Mouse (Mus musculus): ENCODE results near the gene Mrpl16. TPM values are rescaled to one million over a fixed set of nuclear protein-coding genes. Genes with fewer than 3 reads are reported as not detected.

Gene Mrpl16
- polyA plus RNA-seq, 1 experiment from 2014 or later: 59.5 TPM

- no peaks in the 10 kb centered on the region for H3K4me1 ChIP-seq
- H3K27ac ChIP-seq (replicated peaks): no peak overlapping the region
- 61% methylated on average over 7 of the region's 7 CpGs for WGBS
- DNase-seq (ENCODE audit: low spot score): peak; percentile 56
- H3K9me3 ChIP-seq: no peaks in the 10 kb centered on the region
- H3K4me3 ChIP-seq: no peak overlapping the region
- peaks cover 45% of the 10 kb centered on the region for H3K36me3 ChIP-seq (replicated peaks)
- H3K27me3 ChIP-seq (replicated peaks; ENCODE audit: low read depth, poor library complexity, severe bottlenecking): no peaks in the 10 kb centered on the region
Measured at GRCm38 (mm10) chr19:11777191-11777865, 7.1 kb downstream of the Mrpl16 start.

- no peaks in the 10 kb centered on the region for H3K27me3 ChIP-seq (replicated peaks; ENCODE audit: low read depth, poor library complexity, severe bottlenecking)
- 91% methylated on average over 14 of the region's 14 CpGs for WGBS
Measured at GRCm38 (mm10) chr19:11785409-11786154, 15.4 kb downstream of the Mrpl16 start.

GRCm38 (mm10) chr19:11787826-11788225 lies 17.6 kb downstream of the Mrpl16 start:
- H3K9me3 ChIP-seq: no peaks in the 10 kb centered on the region
- H3K4me1 ChIP-seq: no peaks in the 10 kb centered on the region
- H3K27ac ChIP-seq (replicated peaks): no peak overlapping the region
- 92% methylated on average over 6 of the region's 6 CpGs for WGBS
- no peaks in the 10 kb centered on the region for H3K27me3 ChIP-seq (replicated peaks; ENCODE audit: low read depth, poor library complexity, severe bottlenecking)
- DNase-seq (ENCODE audit: low spot score): no peak
- no peak overlapping the region for H3K4me3 ChIP-seq
- no peaks in the 10 kb centered on the region for H3K36me3 ChIP-seq (replicated peaks)

More at GRCm38 (mm10) chr19:11785409-11786154, 15.4 kb downstream of the Mrpl16 start:
- Histone ChIP-seq H3K4me1 (no peaks in the 10 kb centered on the region), H3K9me3 (no peaks in the 10 kb centered on the region), H3K4me3 (no peak overlapping the region), H3K27ac (replicated peaks) (no peak overlapping the region), H3K36me3 (replicated peaks) (no peaks in the 10 kb centered on the region)
- no peak for DNase-seq (ENCODE audit: low spot score)

GRCm38 (mm10) chr19:11788876-11789275 lies 18.7 kb downstream of the Mrpl16 start:
- no peak for DNase-seq (ENCODE audit: low spot score)
- no peaks in the 10 kb centered on the region for H3K36me3 ChIP-seq (replicated peaks)
- 91% methylated on average over 6 of the region's 6 CpGs for WGBS
- no peaks in the 10 kb centered on the region for H3K27me3 ChIP-seq (replicated peaks; ENCODE audit: low read depth, poor library complexity, severe bottlenecking)
- H3K9me3 ChIP-seq: no peaks in the 10 kb centered on the region
- H3K4me3 ChIP-seq: no peak overlapping the region
- H3K4me1 ChIP-seq: no peaks in the 10 kb centered on the region
- no peak overlapping the region for H3K27ac ChIP-seq (replicated peaks)

- H3K9me3 ChIP-seq: no peaks in the 10 kb centered on the region
- H3K36me3 ChIP-seq (replicated peaks): no peaks in the 10 kb centered on the region
- H3K4me3 ChIP-seq: no peak overlapping the region
- DNase-seq (ENCODE audit: low spot score): no peak
- no peak overlapping the region for H3K27ac ChIP-seq (replicated peaks)
- no peaks in the 10 kb centered on the region for H3K4me1 ChIP-seq
- WGBS: 77% methylated on average over 5 of the region's 5 CpGs
- H3K27me3 ChIP-seq (replicated peaks; ENCODE audit: low read depth, poor library complexity, severe bottlenecking): no peaks in the 10 kb centered on the region
Measured at GRCm38 (mm10) chr19:11791825-11792224, 21.6 kb downstream of the Mrpl16 start.

GRCm38 (mm10) chr19:11793741-11794359 lies 23.7 kb downstream of the Mrpl16 start:
- H3K4me1 ChIP-seq: no peaks in the 10 kb centered on the region
- no peak overlapping the region for H3K4me3 ChIP-seq
- H3K36me3 ChIP-seq (replicated peaks): no peaks in the 10 kb centered on the region
- no peak for DNase-seq (ENCODE audit: low spot score)
- H3K9me3 ChIP-seq: no peaks in the 10 kb centered on the region
- H3K27ac ChIP-seq (replicated peaks): no peak overlapping the region
- 89% methylated on average over 2 of the region's 2 CpGs for WGBS
- H3K27me3 ChIP-seq (replicated peaks; ENCODE audit: low read depth, poor library complexity, severe bottlenecking): no peaks in the 10 kb centered on the region

- Histone ChIP-seq H3K4me3 (no peak overlapping the region), H3K4me1 (no peaks in the 10 kb centered on the region), H3K27me3 (replicated peaks; ENCODE audit: low read depth, poor library complexity, severe bottlenecking) (no peaks in the 10 kb centered on the region), H3K9me3 (no peaks in the 10 kb centered on the region), H3K36me3 (replicated peaks) (no peaks in the 10 kb centered on the region), H3K27ac (replicated peaks) (no peak overlapping the region)
- 90% methylated on average over 6 of the region's 6 CpGs for WGBS
- no peak for DNase-seq (ENCODE audit: low spot score)
Measured at GRCm38 (mm10) chr19:11794447-11794846, 24.3 kb downstream of the Mrpl16 start.

- DNase-seq (ENCODE audit: low spot score): no peak
- Histone ChIP-seq H3K4me1 (no peaks in the 10 kb centered on the region), H3K9me3 (0 out of 2 replicates have a peak, but pooled peaks cover 4% of the 10 kb centered on the region), H3K27me3 (replicated peaks; ENCODE audit: low read depth, poor library complexity, severe bottlenecking) (no peaks in the 10 kb centered on the region), H3K4me3 (no peak overlapping the region), H3K27ac (replicated peaks) (no peak overlapping the region), H3K36me3 (replicated peaks) (no peaks in the 10 kb centered on the region)
- WGBS: 78% methylated on average over 8 of the region's 8 CpGs
Measured at GRCm38 (mm10) chr19:11800531-11801315, 30.5 kb downstream of the Mrpl16 start.

GRCm38 (mm10) chr19:11804423-11804822 lies 34.2 kb downstream of the Mrpl16 start:
- H3K4me3 ChIP-seq: no peak overlapping the region
- 71% methylated on average over 1 of the region's 1 CpGs for WGBS
- no peaks in the 10 kb centered on the region for H3K36me3 ChIP-seq (replicated peaks)
- no peak overlapping the region for H3K27ac ChIP-seq (replicated peaks)
- no peaks in the 10 kb centered on the region for H3K27me3 ChIP-seq (replicated peaks; ENCODE audit: low read depth, poor library complexity, severe bottlenecking)
- no peak for DNase-seq (ENCODE audit: low spot score)
- H3K4me1 ChIP-seq: no peaks in the 10 kb centered on the region
- H3K9me3 ChIP-seq: 0 out of 2 replicates have a peak, but pooled peaks cover 4% of the 10 kb centered on the region

GRCm38 (mm10) chr19:11807251-11807650 lies 37.1 kb downstream of the Mrpl16 start:
- DNase-seq (ENCODE audit: low spot score): no peak
- Histone ChIP-seq H3K36me3 (replicated peaks) (no peaks in the 10 kb centered on the region), H3K27ac (replicated peaks) (no peak overlapping the region), H3K27me3 (replicated peaks; ENCODE audit: low read depth, poor library complexity, severe bottlenecking) (no peaks in the 10 kb centered on the region), H3K9me3 (no peaks in the 10 kb centered on the region), H3K4me1 (peaks cover 8% of the 10 kb centered on the region), H3K4me3 (no peak overlapping the region)
- WGBS: 69% methylated on average over 2 of the region's 2 CpGs

GRCm38 (mm10) chr19:11807822-11808221 lies 37.6 kb downstream of the Mrpl16 start:
- 41% methylated on average over 6 of the region's 6 CpGs for WGBS
- H3K36me3 ChIP-seq (replicated peaks): no peaks in the 10 kb centered on the region
- H3K27ac ChIP-seq (replicated peaks): no peak overlapping the region
- no peak overlapping the region for H3K4me3 ChIP-seq
- H3K27me3 ChIP-seq (replicated peaks; ENCODE audit: low read depth, poor library complexity, severe bottlenecking): no peaks in the 10 kb centered on the region
- DNase-seq (ENCODE audit: low spot score): no peak
- peaks cover 10% of the 10 kb centered on the region for H3K4me1 ChIP-seq
- no peaks in the 10 kb centered on the region for H3K9me3 ChIP-seq

- DNase-seq (ENCODE audit: low spot score): no peak
- Histone ChIP-seq H3K4me3 (no peak overlapping the region), H3K9me3 (no peaks in the 10 kb centered on the region), H3K27ac (replicated peaks) (no peak overlapping the region), H3K36me3 (replicated peaks) (no peaks in the 10 kb centered on the region), H3K27me3 (replicated peaks; ENCODE audit: low read depth, poor library complexity, severe bottlenecking) (no peaks in the 10 kb centered on the region), H3K4me1 (peaks cover 10% of the 10 kb centered on the region)
- 91% methylated on average over 2 of the region's 2 CpGs for whole genome bisulfite sequencing
Measured at GRCm38 (mm10) chr19:11808452-11808851, 38.3 kb downstream of the Mrpl16 start.

All from embryonic facial prominence, embryonic 10.5 days (tissue).